Mouse (Mus musculus) lung, adult 2 months (tissue): ENCODE measurements around the gene Gna15. TPM values are rescaled to one million over a fixed set of nuclear protein-coding genes. Genes with fewer than 3 reads are reported as not detected.

Source experiments
- DNase-seq: peaks from one replicate; pipeline ENCODE4 v3.0.0; 2022
- H3K4me1 ChIP-seq: fragments of 200-500 bp; 2 replicates; pipeline ENCODE4 v1.6.1; 2011; ENCODE audit warnings: low read length; ENCODE audit not compliant: control insufficient read depth, insufficient read depth
- H3K4me3 ChIP-seq: fragments of 200-500 bp; replicated peaks from 2 replicates; pipeline ENCODE3; 2011; ENCODE audit warnings: low read depth, mild to moderate bottlenecking, control low read depth, low read length; ENCODE audit errors: extremely low read depth
- CTCF ChIP-seq: fragments of 200-500 bp; IDR thresholded peaks from 2 replicates; pipeline ENCODE4 v1.5.1; 2011; ENCODE audit warnings: mild to moderate bottlenecking, low read length, control low read depth; ENCODE audit not compliant: insufficient read depth
- POLR2A ChIP-seq: fragments of 200-500 bp; IDR thresholded peaks from 2 replicates; pipeline ENCODE4 v1.6.1; 2011; ENCODE audit warnings: low read depth, mild to moderate bottlenecking, control low read depth, low read length, borderline replicate concordance; ENCODE audit errors: extremely low read depth
- WGBS: fragments of 180-500 bp; shearing (Covaris S2); methylation state at CpG from one replicate; pipeline ENCODE4 v1.1.7; 2018; 5-methylcytosine and 5-hydroxymethylcytosine counted together
- polyA plus RNA-seq: library from polyadenylated mRNA; depleted of rRNA; stranded (reverse); fragments of >200 nt; gene quantifications from 2 replicates; pipeline ENCODE4 v1.2.3, GENCODE M21; 2012

The Gna15 gene
- polyA plus RNA-seq, 1 experiment, result 9.5 TPM

- H3K4me3 ChIP-seq, result peak overlapping the region; percentile 66
- WGBS, result 6% methylated on average over 34 of the region's 35 CpGs
- TF ChIP-seq POLR2A (no peak), CTCF (no peak)
- DNase-seq, result no peak
- H3K4me1 ChIP-seq, result peaks cover 8% of the 10 kb centered on the region; the same call in 1 of the 2 replicates
Measured at GRCm38 (mm10) chr10:81481605-81482532, 42.2 kb downstream of the Gna15 start.

- no peak overlapping the region for H3K4me3 ChIP-seq
- no peaks in the 10 kb centered on the region for H3K4me1 ChIP-seq
- no peak for DNase-seq
- TF ChIP-seq CTCF (no peak), POLR2A (no peak)
- WGBS, result 69% methylated on average over 10 of the region's 10 CpGs
Measured at GRCm38 (mm10) chr10:81474461-81474860, 49.6 kb downstream of the Gna15 start.

GRCm38 (mm10) chr10:81473003-81473451, 51.0 kb downstream of the Gna15 start:
- no peak for TF ChIP-seq POLR2A
- TF ChIP-seq CTCF, result no peak
- H3K4me3 ChIP-seq, result no peak overlapping the region
- no peaks in the 10 kb centered on the region for H3K4me1 ChIP-seq
- no peak for DNase-seq
- 3% methylated on average over 22 of the region's 22 CpGs for WGBS

GRCm38 (mm10) chr10:81472403-81473002, 51.5 kb downstream of the Gna15 start:
- WGBS, result 6% methylated on average over 17 of the region's 18 CpGs
- DNase-seq, result no peak
- H3K4me1 ChIP-seq, result no peaks in the 10 kb centered on the region
- no peak overlapping the region for H3K4me3 ChIP-seq
- TF ChIP-seq POLR2A, result no peak
- no peak for TF ChIP-seq CTCF

- no peak for DNase-seq
- H3K4me3 ChIP-seq, result no peak overlapping the region
Measured at GRCm38 (mm10) chr10:81470454-81470853, 53.6 kb downstream of the Gna15 start.

GRCm38 (mm10) chr10:81469253-81469652, 54.8 kb downstream of the Gna15 start:
- no peaks in the 10 kb centered on the region for H3K4me1 ChIP-seq
- no peak for TF ChIP-seq POLR2A
- no peak for TF ChIP-seq CTCF
- DNase-seq, result no peak
- WGBS, result 72% methylated on average over 5 of the region's 5 CpGs
- H3K4me3 ChIP-seq, result no peak overlapping the region

More at GRCm38 (mm10) chr10:81470454-81470853, 53.6 kb downstream of the Gna15 start:
- TF ChIP-seq POLR2A (no peak), CTCF (no peak)
- WGBS, result 41% methylated on average over 18 of the region's 18 CpGs
- no peaks in the 10 kb centered on the region for H3K4me1 ChIP-seq

- TF ChIP-seq CTCF, result no peak
- TF ChIP-seq POLR2A, result no peak
- H3K4me3 ChIP-seq, result no peak overlapping the region
- WGBS, result 81% methylated on average over 16 of the region's 16 CpGs
- no peak for DNase-seq
- H3K4me1 ChIP-seq, result no peaks in the 10 kb centered on the region
Measured at GRCm38 (mm10) chr10:81467670-81468235, 56.3 kb downstream of the Gna15 start.

- Histone ChIP-seq H3K4me1 (no peaks in the 10 kb centered on the region; the same call in 1 of the 2 replicates), H3K4me3 (no peak overlapping the region)
- WGBS, result 59% methylated on average over 14 of the region's 14 CpGs
- TF ChIP-seq CTCF (no peak), POLR2A (no peak)
- DNase-seq, result no peak
Measured at GRCm38 (mm10) chr10:81466881-81467280, 57.1 kb downstream of the Gna15 start.

GRCm38 (mm10) chr10:81466066-81466465, 58.0 kb downstream of the Gna15 start:
- 64% methylated on average over 2 of the region's 2 CpGs for WGBS
- Histone ChIP-seq H3K4me3 (no peak overlapping the region), H3K4me1 (no peaks in the 10 kb centered on the region; the same call in 1 of the 2 replicates)
- TF ChIP-seq POLR2A, result no peak
- TF ChIP-seq CTCF, result no peak
- DNase-seq, result no peak
